Mouse (Mus musculus): ENCODE results near the gene Exo1.
A peak's percentile ranks its signal among the peaks of the same experiment; 100 is the strongest.

Exo1 gene

GRCm38 (mm10) chr1:175880453-175881296 lies at the start of gene Exo1:
Gene Exo1 (plus strand): TSS chr1:175880581.
- peak; percentile 73 for DNase-seq (ENCODE audit: low spot score)

- DNase-seq (ENCODE audit: low spot score) = no peak
These were observed 24.9 kb upstream of the Exo1 start for GRCm38 (mm10) chr1:175855515-175855914.

DNA sequence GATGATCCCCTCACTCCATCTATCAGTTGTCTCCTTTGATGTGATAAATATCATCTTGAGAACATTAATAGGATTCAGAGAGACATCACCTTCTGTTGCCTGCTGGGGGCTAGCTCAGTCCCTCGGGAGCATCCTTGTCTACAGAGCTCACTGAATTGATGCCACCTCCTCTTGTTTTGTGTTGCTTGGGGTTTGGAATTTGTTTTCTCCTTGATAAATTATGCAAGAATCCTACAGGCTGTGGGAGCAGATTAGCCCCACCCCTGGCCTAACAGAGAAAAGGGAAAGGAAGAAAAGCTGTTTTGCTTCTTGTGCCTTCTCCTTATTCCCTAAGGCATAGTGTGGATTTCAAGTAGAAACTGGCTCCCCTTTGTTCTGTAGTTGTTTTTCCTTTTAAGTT lies 13.3 kb upstream of the Exo1 start:
- DNase-seq (ENCODE audit: low spot score) = no peak

GRCm38 (mm10) chr1:175867558-175867957 lies 12.8 kb upstream of the Exo1 start:
- DNase-seq (ENCODE audit: low spot score) = no peak

DNA sequence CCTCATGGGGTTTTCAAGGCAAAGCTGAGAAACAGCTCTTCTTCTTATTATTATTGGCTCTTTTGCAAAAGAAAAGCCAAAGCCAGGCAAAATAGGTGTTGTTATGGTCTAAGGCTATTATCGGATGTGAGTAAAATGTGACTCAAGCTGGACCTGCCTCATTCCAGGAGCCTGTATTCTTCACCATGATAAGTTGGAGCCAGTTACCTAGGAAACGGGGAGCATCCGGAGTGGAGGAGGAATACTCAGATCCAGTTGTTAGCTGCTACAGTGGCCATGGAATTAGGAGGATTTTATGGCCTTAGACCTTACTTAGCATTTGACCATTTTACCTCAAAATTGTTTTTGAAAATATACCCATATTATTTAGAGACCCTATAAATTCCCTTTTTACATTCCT lies 9.7 kb upstream of the Exo1 start:
- DNase-seq (ENCODE audit: low spot score) = no peak

GRCm38 (mm10) chr1:175872028-175872816 lies 8.2 kb upstream of the Exo1 start:
- no peak for DNase-seq (ENCODE audit: low spot score)

- no peak for DNase-seq (ENCODE audit: low spot score)
These were observed 3.0 kb downstream of the Exo1 start for GRCm38 (mm10) chr1:175883398-175883797.

GRCm38 (mm10) chr1:175893263-175893662 lies 12.9 kb downstream of the Exo1 start:
- no peak for DNase-seq (ENCODE audit: low spot score)

GRCm38 (mm10) chr1:175893726-175894125 lies 13.3 kb downstream of the Exo1 start:
- DNase-seq (ENCODE audit: low spot score) = no peak

GRCm38 (mm10) chr1:175911207-175911606 lies 30.8 kb downstream of the Exo1 start:
- DNase-seq (ENCODE audit: low spot score) = no peak

- DNase-seq (ENCODE audit: low spot score) = no peak
These were observed 31.7 kb downstream of the Exo1 start for GRCm38 (mm10) chr1:175912038-175912437.

GRCm38 (mm10) chr1:175913728-175914303 lies 33.4 kb downstream of the Exo1 start:
- DNase-seq (ENCODE audit: low spot score) = no peak

DNA sequence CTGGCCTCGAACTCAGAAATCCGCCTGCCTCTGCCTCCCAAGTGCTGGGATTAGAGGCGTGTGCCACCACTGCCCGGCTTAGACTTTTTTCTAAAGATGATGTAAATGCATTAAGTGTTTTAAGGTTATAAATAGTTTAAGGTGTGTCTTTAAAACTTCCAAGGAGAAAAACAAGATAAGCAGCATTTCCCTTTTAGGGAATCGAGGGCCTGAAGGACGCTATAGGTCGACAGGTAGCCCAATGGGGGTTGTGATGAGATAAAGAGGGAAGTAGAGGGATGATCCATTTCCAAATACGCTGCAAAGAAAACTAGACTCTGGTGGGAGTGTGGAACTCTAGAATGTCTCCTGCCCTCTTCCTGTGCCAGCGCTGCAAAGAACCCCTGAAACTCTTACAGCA lies 39.6 kb downstream of the Exo1 start, which contains the start of gene Gm38100:
Gene Gm38100 (plus strand): TSS at position 301 of the 400 bp plus-strand sequence.
- DNase-seq (ENCODE audit: low spot score) = no peak

DNA sequence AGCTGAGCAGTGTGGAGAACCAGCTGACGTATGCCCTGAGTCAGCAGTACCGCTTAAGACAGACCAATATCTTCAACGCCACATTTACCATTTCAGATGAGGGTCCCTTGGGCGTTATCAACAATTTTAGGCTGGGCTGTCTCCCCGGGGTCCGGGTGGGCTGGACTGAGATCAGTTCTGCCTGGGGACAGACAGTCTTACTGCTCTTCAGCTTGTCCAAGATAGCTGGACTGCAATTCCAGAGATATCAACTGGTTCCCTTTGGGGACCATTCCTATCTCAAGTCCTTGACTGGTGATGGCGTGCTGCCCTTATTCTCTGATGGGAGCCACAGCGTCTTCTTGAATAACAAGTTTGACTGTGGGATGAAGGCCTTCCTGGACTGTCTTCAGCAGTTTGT lies 40.7 kb downstream of the Exo1 start:
- DNase-seq (ENCODE audit: low spot score) = no peak

GRCm38 (mm10) chr1:175923848-175924787 lies 43.7 kb downstream of the Exo1 start:
- DNase-seq (ENCODE audit: low spot score) = peak; percentile 74

GRCm38 (mm10) chr1:175931391-175931790 lies 51.0 kb downstream of the Exo1 start:
- DNase-seq (ENCODE audit: low spot score) = no peak

DNA sequence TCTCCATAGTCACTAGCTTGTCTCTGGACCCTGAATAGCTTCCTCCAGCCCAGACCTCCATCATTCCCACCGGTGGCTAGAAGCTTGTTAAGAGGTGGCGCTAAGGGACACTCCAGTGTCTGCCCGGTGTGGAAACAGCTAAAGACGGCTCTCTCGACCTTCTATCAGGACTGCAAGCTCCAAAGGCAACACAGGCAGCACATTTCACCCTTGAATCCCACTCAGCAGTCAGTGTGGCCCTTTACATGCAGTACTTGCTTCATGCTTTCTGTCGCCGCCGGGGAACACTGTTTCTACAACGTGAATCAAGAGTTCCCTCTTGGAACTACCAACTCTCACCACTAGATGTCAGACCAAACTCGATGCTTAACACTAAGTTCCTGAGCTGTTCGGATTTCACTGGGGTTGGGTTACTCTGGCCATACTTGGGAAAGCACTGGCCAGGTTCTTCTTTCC lies 55.9 kb downstream of the Exo1 start:
- peak; percentile 68 for DNase-seq (ENCODE audit: low spot score)

- no peak for DNase-seq (ENCODE audit: low spot score)
These were observed 58.4 kb downstream of the Exo1 start for GRCm38 (mm10) chr1:175938731-175939130.

DNA sequence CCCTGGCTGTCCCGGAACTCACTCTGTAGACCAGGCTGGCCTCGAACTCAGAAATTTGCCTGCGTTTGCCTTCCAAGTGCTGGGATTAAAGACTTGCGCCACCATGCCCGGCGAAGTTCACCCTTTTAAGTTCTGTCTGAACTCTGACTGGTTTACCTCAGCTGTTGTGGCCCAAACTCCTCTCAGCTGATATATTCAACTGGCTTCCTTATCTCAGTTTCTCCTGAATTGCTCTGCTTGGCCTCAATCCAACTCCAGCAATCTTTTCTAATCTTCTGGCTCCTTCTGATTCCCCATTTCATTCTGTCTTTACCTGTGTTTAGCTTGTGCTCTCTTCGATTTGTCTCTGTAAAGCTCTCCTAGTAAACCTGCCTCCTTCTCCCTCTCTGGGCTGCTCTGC lies 62.8 kb downstream of the Exo1 start:
- no peak for DNase-seq (ENCODE audit: low spot score)

DNA sequence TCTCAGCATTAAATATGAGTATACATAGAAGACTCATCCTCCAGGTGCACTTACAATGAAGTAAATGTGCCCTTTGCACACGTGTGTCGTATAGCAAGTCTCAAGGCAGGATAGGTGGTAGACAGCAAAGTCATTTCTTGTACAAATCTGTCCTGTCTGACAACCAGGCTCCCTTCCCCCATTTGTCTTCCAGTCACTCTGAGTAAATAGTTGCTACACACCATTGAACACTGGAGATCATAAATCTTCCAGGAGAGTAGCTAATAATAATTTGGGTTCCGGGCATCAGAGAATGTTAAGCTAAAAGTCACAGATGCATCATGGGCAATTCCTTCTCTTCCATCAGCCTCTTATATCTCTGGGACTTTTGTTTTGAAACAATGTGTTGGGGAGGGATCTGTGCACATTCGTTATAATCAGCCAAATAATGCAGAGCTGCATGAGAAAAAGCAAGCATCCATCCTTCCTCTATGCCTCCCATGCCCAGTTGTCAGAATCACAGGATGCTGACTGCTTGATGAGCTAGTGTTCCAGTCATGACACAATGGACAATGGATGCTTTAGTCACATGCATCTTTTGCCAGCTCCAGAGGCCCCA lies 66.4 kb downstream of the Exo1 start:
- DNase-seq (ENCODE audit: low spot score) = no peak

DNA sequence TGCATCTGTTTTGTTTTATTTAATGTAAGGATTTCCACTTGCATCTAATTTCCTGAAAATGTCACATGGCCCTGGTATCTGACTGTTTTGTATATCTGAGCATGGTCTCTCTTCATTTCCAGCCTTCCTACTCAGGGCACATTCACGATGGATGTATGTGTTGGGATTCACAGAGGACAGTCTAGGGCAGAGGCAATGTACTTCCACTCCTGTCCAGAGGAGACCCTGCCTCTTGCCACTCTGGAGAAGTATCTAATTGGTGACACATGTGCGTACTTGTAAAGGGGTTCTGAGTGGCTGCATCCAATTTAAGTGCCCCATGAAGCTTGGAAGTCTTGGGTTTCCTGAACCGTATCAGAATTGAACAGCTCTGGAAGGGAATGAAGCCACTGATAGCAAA lies 70.0 kb downstream of the Exo1 start:
- no peak for DNase-seq (ENCODE audit: low spot score)
